Mouse (Mus musculus) testis, postnatal 14 days (tissue): ENCODE measurements at regions not wholly inside any gene's neighbourhood (a gene's known extent, or its start where the extent isn't known, plus 50 kb on each side); places are given as distances from the start of the nearest gene placed in this dataset.
A peak's percentile ranks its signal among the peaks of the same experiment; 100 is the strongest.
"Not testable (repeated sequence)": the region's sequence is repeated elsewhere in the genome, so short reads cannot be mapped to it uniquely, and the experiment has no call there.

ENCODE experiments used
- DNase-seq: peaks from one replicate; pipeline ENCODE4 v3.0.0; 2021; ENCODE audit warnings: low spot score

- no peak for DNase-seq
Observed at GRCm38 (mm10) chrX:99732526-99732925, 88.3 kb upstream of the Tmem28 start.

- DNase-seq, result no peak
Observed at GRCm38 (mm10) chrX:99725101-99725500, 95.7 kb upstream of the Tmem28 start.

- no peak for DNase-seq
Observed at GRCm38 (mm10) chrX:99695366-99695765, 125.5 kb upstream of the Tmem28 start.

GRCm38 (mm10) chrX:99690971-99691370 is 129.8 kb upstream of the Tmem28 start:
- no peak for DNase-seq

GRCm38 (mm10) chrX:99689761-99690160 is 131.1 kb upstream of the Tmem28 start:
- no peak for DNase-seq

GRCm38 (mm10) chrX:99682491-99682890 is 138.3 kb upstream of the Tmem28 start:
- DNase-seq, result not testable (repeated sequence)

GRCm38 (mm10) chrX:99667596-99667995 is 153.2 kb upstream of the Tmem28 start:
- no peak for DNase-seq

GRCm38 (mm10) chrX:99662566-99662965 is 158.3 kb upstream of the Tmem28 start:
- DNase-seq, result no peak

- DNase-seq, result no peak
Observed at GRCm38 (mm10) chrX:99659496-99660140, 161.2 kb upstream of the Tmem28 start.

- peak; percentile 4 for DNase-seq
Observed at GRCm38 (mm10) chrX:99657790-99658451, 162.9 kb upstream of the Tmem28 start.

- no peak for DNase-seq
Observed at GRCm38 (mm10) chrX:99656988-99657387, 163.8 kb upstream of the Tmem28 start.

GRCm38 (mm10) chrX:99632211-99632775 is 161.2 kb upstream of the Pja1 start:
- no peak for DNase-seq

GRCm38 (mm10) chrX:99624515-99625179 is 153.6 kb upstream of the Pja1 start:
- DNase-seq, result no peak

GRCm38 (mm10) chrX:99612130-99612759 is 141.2 kb upstream of the Pja1 start:
- DNase-seq, result no peak

GRCm38 (mm10) chrX:99610096-99610495 is 139.0 kb upstream of the Pja1 start:
- no peak for DNase-seq

- DNase-seq, result no peak
Observed at GRCm38 (mm10) chrX:99609591-99609990, 138.5 kb upstream of the Pja1 start.

- no peak for DNase-seq
Observed at GRCm38 (mm10) chrX:99608284-99608692, 137.2 kb upstream of the Pja1 start.

GRCm38 (mm10) chrX:99605084-99605824 is 134.2 kb upstream of the Pja1 start:
- peak; percentile 9 for DNase-seq

- DNase-seq, result no peak
Observed at GRCm38 (mm10) chrX:99603714-99604113, 132.6 kb upstream of the Pja1 start.

- no peak for DNase-seq
Observed at GRCm38 (mm10) chrX:99602268-99602885, 131.3 kb upstream of the Pja1 start.

- DNase-seq, result no peak
Observed at GRCm38 (mm10) chrX:99595493-99595892, 124.4 kb upstream of the Pja1 start.
